In the genomic region with DNA sequence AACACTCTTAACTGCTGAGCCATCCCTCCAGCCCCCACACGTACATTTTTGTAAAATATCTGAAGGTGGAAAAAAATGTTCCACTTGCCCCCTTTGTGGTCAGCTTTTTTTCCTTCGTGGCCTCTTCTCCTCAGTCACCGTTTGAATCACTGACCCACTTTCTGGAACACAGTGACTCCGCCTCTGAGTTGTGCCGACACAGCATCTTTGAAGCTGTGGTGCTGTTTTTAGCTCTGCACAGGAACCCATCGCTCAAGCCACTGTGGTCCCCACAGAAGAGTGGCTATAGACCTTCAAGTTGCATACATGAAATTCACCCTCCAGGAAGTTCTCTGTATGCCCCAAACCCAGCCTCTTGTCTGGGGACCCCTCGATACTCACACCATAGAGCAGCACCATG, we compare ENCODE assay signal across 10 mouse cellular contexts. TPM values are rescaled to one million over a fixed set of nuclear protein-coding genes. Genes with fewer than 3 reads are reported as not detected.
DNase-seq lines count a peak whose midpoint lies in the region; ATAC-seq and TF ChIP-seq lines count a peak whose summit lies in the region.
"Had no signal": no experiment of that assay in that cellular context is flagged by ENCODE, and none has a peak within 500 bp of the region (broad histone marks: within the 10 kb centered on the region; RNA-seq: fewer than 3 reads in every experiment).

No protein-coding gene starts in this region.

- no peak overlapping the region for H3K4me2 ChIP-seq in kidney, embryonic 15.5 days

- no peak for ATAC-seq in kidney, embryonic 15.5 days (replicated peaks; ENCODE audit: low FRiP score)
- ATAC-seq in inflammation-experienced regulatory T-cells, adult 6 months = peak; percentile 42
- no peak for ATAC-seq in megakaryocyte-erythroid progenitor cell, adult 5-6 weeks (replicated peaks; ENCODE audit: low FRiP score, low TSS enrichment, poor library complexity, severe bottlenecking)

- no peak for TF ChIP-seq CTCF in cerebellum, adult 2 months (IDR thresholded peaks at IDR 0.05; ENCODE audit: borderline replicate concordance, insufficient read depth, low read depth, low read length)

- no peak overlapping the region for H3K9ac ChIP-seq in kidney, embryonic 15.5 days

- WGBS in cerebellum, adult 2 months = 19% methylated on average over 7 of the region's 7 CpGs
- WGBS in kidney, embryonic 15.5 days = 76% methylated on average over 7 of the region's 7 CpGs

- peak; percentile 40 to 55 for DNase-seq in cerebellum, adult 2 months
- DNase-seq in cerebellum, adult 11-12 months = no peak
- DNase-seq in kidney, adult 18-20 months = no peak
- peak; percentile 45 for DNase-seq in 416B (ENCODE audit: low read depth)
- no peak for DNase-seq in kidney, adult 8-10 months
- DNase-seq: kidney, postnatal 10 days had no signal

- H3K4me1 ChIP-seq in cerebellum, adult 2 months (ENCODE audit: control insufficient read depth, insufficient read depth, low read length) = peaks cover 15% of the 10 kb centered on the region
- H3K4me1 ChIP-seq in kidney, embryonic 15.5 days = peaks cover 10% of the 10 kb centered on the region

- no peaks in the 10 kb centered on the region for H3K27me3 ChIP-seq in cerebellum, adult 2 months (ENCODE audit: control insufficient read depth, insufficient read depth, low read length)
- no peaks in the 10 kb centered on the region for H3K27me3 ChIP-seq in kidney, embryonic 15.5 days

- peaks cover 32% of the 10 kb centered on the region; the same call in 1 of the 2 replicates for H3K36me3 ChIP-seq in kidney, embryonic 15.5 days

- H3K9me3 ChIP-seq in kidney, embryonic 15.5 days (replicated peaks) = no peaks in the 10 kb centered on the region

- no peak overlapping the region for H3K4me3 ChIP-seq in cerebellum, adult 2 months (replicated peaks; ENCODE audit: insufficient read depth, low read depth, low read length)
- H3K4me3 ChIP-seq in kidney, embryonic 15.5 days (replicated peaks) = no peak overlapping the region

- TF ChIP-seq POLR2A in cerebellum, adult 2 months (IDR thresholded peaks at IDR 0.05; ENCODE audit: borderline replicate concordance, insufficient read depth, low read length) = no peak

- H3K27ac ChIP-seq in cerebellum, adult 2 months (ENCODE audit: insufficient read depth, low read length) = peak overlapping the region; percentile 63
- H3K27ac ChIP-seq in kidney, embryonic 15.5 days = peak overlapping the region; percentile 62; the same call in 1 of the 2 replicates

RNA-seq across cellular contexts. Expression of gene Rinl, which starts 7.9 kb away (rescaled TPM):
- 3.0 and 3.1 TPM in 2 replicates for polyA plus RNA-seq in cerebellum, adult 2 months (2012; rRNA removed)
- 6.2 and 7.4 TPM in 2 replicates for polyA plus RNA-seq in kidney, embryonic 15.5 days (2015; fragmentation: Nextera tagmentation; extraction: Ambion mirVana)
- 100 to 1,000 TPM; 216 to 294 (median 288) TPM for polyA plus RNA-seq in inflammation-experienced regulatory T-cells, adult 6 months (2017; shearing (Covaris generic))
- 21.5 and 26.4 TPM in 2 replicates for total RNA-seq in megakaryocyte-erythroid progenitor cell, adult 5-6 weeks (2014; fragmentation: Nextera tagmentation)
- 17.9 and 24.5 TPM in 2 replicates for total RNA-seq in megakaryocyte-erythroid progenitor cell, adult 5-6 weeks (2017)

RNA-seq across cellular contexts. Expression of gene Nfkbib, which starts 13.5 kb away (rescaled TPM):
- polyA plus RNA-seq in cerebellum, adult 2 months (2012; rRNA removed) = 39.6 and 40.0 TPM in 2 replicates
- 41.6 and 45.2 TPM in 2 replicates for polyA plus RNA-seq in kidney, embryonic 15.5 days (2015; fragmentation: Nextera tagmentation; extraction: Ambion mirVana)
- polyA plus RNA-seq in inflammation-experienced regulatory T-cells, adult 6 months (2017; shearing (Covaris generic)) = 10 to 100 TPM; 46.0 to 72.8 (median 53.3) TPM
- total RNA-seq in megakaryocyte-erythroid progenitor cell, adult 5-6 weeks (2014; fragmentation: Nextera tagmentation) = 34.3 and 39.7 TPM in 2 replicates
- 10.3 and 12.8 TPM in 2 replicates for total RNA-seq in megakaryocyte-erythroid progenitor cell, adult 5-6 weeks (2017)

RNA-seq across cellular contexts. Expression of gene Sirt2, which starts 14.3 kb away (rescaled TPM):
- polyA plus RNA-seq in cerebellum, adult 2 months (2012; rRNA removed) = 282 and 298 TPM in 2 replicates
- 57.2 and 67.6 TPM in 2 replicates for polyA plus RNA-seq in kidney, embryonic 15.5 days (2015; fragmentation: Nextera tagmentation; extraction: Ambion mirVana)
- 100 to 1,000 TPM in 1 of 3 experiments, 10 to 100 TPM in 2; 65.3 to 134 (median 90.9) TPM for polyA plus RNA-seq in inflammation-experienced regulatory T-cells, adult 6 months (2017; shearing (Covaris generic))
- 85.8 and 107 TPM in 2 replicates for total RNA-seq in megakaryocyte-erythroid progenitor cell, adult 5-6 weeks (2014; fragmentation: Nextera tagmentation)
- total RNA-seq in megakaryocyte-erythroid progenitor cell, adult 5-6 weeks (2017) = 41.4 and 49.7 TPM in 2 replicates

RNA-seq across cellular contexts. Expression of gene Ccer2, which starts 24.9 kb away (rescaled TPM):
- polyA plus RNA-seq in cerebellum, adult 2 months (2012; rRNA removed) = 1.6 and 3.1 TPM in 2 replicates
- not detected in 2 replicates for polyA plus RNA-seq in kidney, embryonic 15.5 days (2015; fragmentation: Nextera tagmentation; extraction: Ambion mirVana)
- polyA plus RNA-seq in inflammation-experienced regulatory T-cells, adult 6 months (2017; shearing (Covaris generic)) = not detected
- not detected in 2 replicates for total RNA-seq in megakaryocyte-erythroid progenitor cell, adult 5-6 weeks (2014; fragmentation: Nextera tagmentation)
- not detected in 2 replicates for total RNA-seq in megakaryocyte-erythroid progenitor cell, adult 5-6 weeks (2017)
- total RNA-seq: neutrophil, adult 5-6 weeks had no signal

RNA-seq across cellular contexts. Expression of gene Hnrnpl, which starts 27.5 kb away (rescaled TPM):
- 366 and 379 TPM in 2 replicates for polyA plus RNA-seq in cerebellum, adult 2 months (2012; rRNA removed)
- polyA plus RNA-seq in kidney, embryonic 15.5 days (2015; fragmentation: Nextera tagmentation; extraction: Ambion mirVana) = 264 and 265 TPM in 2 replicates
- polyA plus RNA-seq in inflammation-experienced regulatory T-cells, adult 6 months (2017; shearing (Covaris generic)) = 100 to 1,000 TPM; 171 to 386 (median 383) TPM
- total RNA-seq in megakaryocyte-erythroid progenitor cell, adult 5-6 weeks (2014; fragmentation: Nextera tagmentation) = 437 and 487 TPM in 2 replicates
- total RNA-seq in megakaryocyte-erythroid progenitor cell, adult 5-6 weeks (2017) = 350 and 619 TPM in 2 replicates

Comparison
In these comparisons a context has a peak if more than half of its experiments do, and no peak if none do; other contexts are left out.
1. DNase-seq: peak in cerebellum, adult 2 months (2 of 2) and 416B (single experiment); none in cerebellum, adult 11-12 months (single experiment), kidney, adult 18-20 months (single experiment) and kidney, adult 8-10 months (0 of 2).
2. RNA of gene Rinl, which starts 7.9 kb away (polyA plus RNA-seq): 216 to 294 TPM in inflammation-experienced regulatory T-cells, adult 6 months; 6.2 to 7.4 TPM in kidney, embryonic 15.5 days and 3.0 to 3.1 TPM in cerebellum, adult 2 months; every median in the first group is over 10 times any median in the second.